ENCODE assay signal across 10 mouse cellular contexts in genomic region chr13:93453275-93453674, GRCm38 (mm10). TPM values are rescaled to one million over a fixed set of nuclear protein-coding genes. Genes with fewer than 3 reads are reported as not detected.
DNase-seq lines count a peak whose midpoint lies in the region; ATAC-seq and TF ChIP-seq lines count a peak whose summit lies in the region.
"Had no signal": no experiment of that assay in that cellular context is flagged by ENCODE, and none has a peak within 500 bp of the region (broad histone marks: within the 10 kb centered on the region; RNA-seq: fewer than 3 reads in every experiment).

No protein-coding gene starts in this region.

- TF ChIP-seq POLR2A in brain, embryonic 14.5 days (IDR thresholded peaks at IDR 0.05; ENCODE audit: borderline replicate concordance, extremely low read depth, insufficient read depth, insufficient read length, poor library complexity, severe bottlenecking) = no peak

- TF ChIP-seq CTCF in brain, embryonic 14.5 days (IDR thresholded peaks at IDR 0.05; ENCODE audit: borderline replicate concordance, extremely low read depth, insufficient read depth, insufficient read length) = no peak

- intact Hi-C loops in left cerebral cortex, postnatal 14 days (cut with DNase I) = loop anchor here (5.0 kb wide), 1 partner anchor 159 kb away; no protein-coding TSS in a partner anchor

- DNase-seq in brain, embryonic 14.5 days (ENCODE audit: low read depth) = peak; percentile 79
- peak; percentile 67 to 71 for DNase-seq in cerebellum, postnatal 36 days
- DNase-seq in left cerebral cortex, postnatal 14 days (ENCODE audit: low spot score in 2 of 2) = peak; percentile 24 to 50
- no peak for DNase-seq in adrenal gland, adult 18-20 months (ENCODE audit: low spot score in 2 of 2)
- DNase-seq in yolk sac, embryonic 10.5 days (ENCODE audit: low spot score) = no peak
- DNase-seq: lung, postnatal 10 days; thymus, postnatal 25 days had no signal

- ATAC-seq in cerebellum, adult (ENCODE audit: insufficient number of reproducible peaks, low FRiP score, low TSS enrichment) = peak; percentile 88
- ATAC-seq in granulocyte monocyte progenitor cell, adult 5-6 weeks (replicated peaks; ENCODE audit: poor library complexity, severe bottlenecking) = no peak
- ATAC-seq: Patski had no signal

RNA-seq across cellular contexts. Expression of gene Jmy, which starts 46.3 kb away (rescaled TPM):
- polyA plus RNA-seq in brain, embryonic 14.5 days (2012; rRNA removed) = 10.2 and 12.3 TPM in 2 replicates
- 10 to 100 TPM; 35.9 to 40.1 TPM for total RNA-seq in left cerebral cortex, postnatal 14 days (2021)
- total RNA-seq in adrenal gland, adult 18-20 months (2021) = 10 to 100 TPM; 37.0 to 51.1 TPM
- 6.5 and 8.6 TPM in 2 replicates for total RNA-seq in granulocyte monocyte progenitor cell, adult 5-6 weeks (2014; fragmentation: Nextera tagmentation)
- total RNA-seq in granulocyte monocyte progenitor cell, adult 5-6 weeks (2017) = 5.8 and 6.4 TPM in 2 replicates

Comparison
In these comparisons a context has a peak if more than half of its experiments do, and no peak if none do; other contexts are left out.
1. DNase-seq: peak in brain, embryonic 14.5 days (single experiment), cerebellum, postnatal 36 days (2 of 2) and left cerebral cortex, postnatal 14 days (2 of 2); none in adrenal gland, adult 18-20 months (0 of 2) and yolk sac, embryonic 10.5 days (single experiment).